Mouse (Mus musculus): Measurements from ENCODE around the gene E2f2.

The E2f2 gene

DNA sequence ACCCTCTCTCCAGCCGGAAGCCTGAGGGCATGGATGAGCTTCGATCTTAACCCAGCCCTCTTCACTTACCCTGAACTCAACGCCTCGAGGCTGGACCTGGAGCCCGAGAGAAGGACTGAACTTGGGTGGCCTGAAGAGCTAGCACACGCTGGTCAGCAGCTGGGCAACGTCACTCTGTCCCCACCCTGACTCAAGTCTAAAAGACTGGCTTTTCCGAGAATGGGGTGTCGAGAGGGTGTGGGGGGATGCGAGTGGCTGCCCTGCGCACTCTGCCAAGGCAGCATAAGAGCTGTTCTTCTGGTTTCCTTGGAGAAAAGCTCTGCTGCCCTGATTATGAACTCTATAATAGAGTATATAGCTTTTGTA lies 27.3 kb upstream of the E2f2 start:
- DNase-seq (ENCODE audit: low read depth, low spot score), result no peak

DNA sequence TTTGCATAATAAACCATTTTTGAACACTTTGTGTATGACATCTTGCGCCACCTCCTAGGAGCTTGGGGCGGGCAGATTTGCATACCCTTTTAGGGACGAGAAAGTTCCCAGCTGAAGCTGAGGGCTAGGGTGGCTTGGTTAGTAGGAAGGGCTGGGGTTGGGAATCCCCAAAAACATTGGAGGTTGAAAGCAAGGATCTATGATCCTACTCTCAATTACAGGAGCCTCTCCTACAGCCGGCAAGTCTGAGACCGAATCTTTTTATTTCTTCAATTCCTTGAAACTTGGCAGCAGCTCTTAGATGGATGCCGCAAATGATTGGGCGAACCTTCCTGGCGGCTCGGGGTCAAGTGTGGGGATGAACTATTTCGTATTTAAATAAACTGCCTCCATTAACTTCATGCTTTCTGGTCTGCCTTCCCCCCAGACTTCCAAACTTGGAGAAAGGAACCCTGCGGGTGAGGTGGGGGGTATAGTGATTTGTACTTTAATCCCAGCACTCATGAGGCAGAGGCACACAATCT lies 26.8 kb upstream of the E2f2 start:
- DNase-seq (ENCODE audit: low read depth, low spot score), result no peak

DNA sequence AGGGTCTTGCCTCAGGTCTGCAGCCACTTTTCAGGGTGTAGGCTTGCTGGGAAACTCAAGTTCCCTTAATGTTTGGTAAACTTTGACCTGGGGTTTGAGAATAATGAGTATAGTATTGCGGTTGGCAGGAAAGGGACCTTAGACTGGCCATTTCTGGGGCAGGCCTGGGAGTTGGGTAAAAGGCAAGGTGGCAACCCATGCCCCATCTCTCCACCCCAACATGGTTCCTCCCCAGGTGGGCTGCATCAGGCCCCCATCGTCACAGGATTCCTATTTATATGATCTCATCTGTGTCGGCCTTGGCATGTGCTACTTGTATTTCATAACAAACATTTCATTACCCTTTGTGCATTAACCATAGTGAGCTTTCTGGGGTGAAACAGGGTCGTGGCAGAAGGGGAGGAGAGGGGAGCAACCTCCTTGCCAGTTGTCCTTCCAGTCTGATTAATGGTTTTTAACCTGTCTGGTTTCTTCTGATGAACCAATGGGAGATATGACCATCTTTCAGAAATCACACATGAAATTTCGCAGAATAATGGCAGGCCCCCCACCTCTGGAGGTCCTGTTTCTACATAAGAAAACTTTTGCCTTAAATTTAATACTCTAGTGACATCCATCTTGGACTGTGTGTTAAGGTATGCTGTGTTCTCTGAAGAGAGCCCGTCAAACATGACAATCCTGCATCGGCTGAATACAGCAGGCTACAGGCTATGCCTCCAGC lies 26.0 kb upstream of the E2f2 start:
- DNase-seq (ENCODE audit: low read depth, low spot score), result no peak

DNA sequence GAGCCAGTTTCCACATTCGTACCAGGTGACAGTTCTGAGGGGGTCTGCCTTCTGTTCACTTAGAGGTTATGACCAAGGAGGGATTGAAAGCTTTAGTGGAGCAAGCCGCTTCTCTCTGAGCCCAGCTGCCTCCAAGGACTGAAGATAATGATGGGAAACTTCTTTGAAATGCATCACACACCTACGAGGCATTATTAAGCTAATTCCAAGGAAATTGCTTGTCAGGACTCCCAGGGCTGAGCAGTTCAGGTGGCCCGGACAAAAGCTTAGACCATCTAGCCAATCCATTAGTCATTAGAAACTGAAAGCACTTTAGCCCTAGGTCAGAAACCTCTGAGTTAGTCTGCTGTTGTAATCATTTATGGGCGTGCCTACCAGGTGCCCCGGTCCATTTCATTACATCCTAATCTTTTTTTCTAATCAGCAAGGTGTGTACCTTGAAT lies 25.5 kb upstream of the E2f2 start:
- peak; percentile 49 for DNase-seq (ENCODE audit: low read depth, low spot score)

DNA sequence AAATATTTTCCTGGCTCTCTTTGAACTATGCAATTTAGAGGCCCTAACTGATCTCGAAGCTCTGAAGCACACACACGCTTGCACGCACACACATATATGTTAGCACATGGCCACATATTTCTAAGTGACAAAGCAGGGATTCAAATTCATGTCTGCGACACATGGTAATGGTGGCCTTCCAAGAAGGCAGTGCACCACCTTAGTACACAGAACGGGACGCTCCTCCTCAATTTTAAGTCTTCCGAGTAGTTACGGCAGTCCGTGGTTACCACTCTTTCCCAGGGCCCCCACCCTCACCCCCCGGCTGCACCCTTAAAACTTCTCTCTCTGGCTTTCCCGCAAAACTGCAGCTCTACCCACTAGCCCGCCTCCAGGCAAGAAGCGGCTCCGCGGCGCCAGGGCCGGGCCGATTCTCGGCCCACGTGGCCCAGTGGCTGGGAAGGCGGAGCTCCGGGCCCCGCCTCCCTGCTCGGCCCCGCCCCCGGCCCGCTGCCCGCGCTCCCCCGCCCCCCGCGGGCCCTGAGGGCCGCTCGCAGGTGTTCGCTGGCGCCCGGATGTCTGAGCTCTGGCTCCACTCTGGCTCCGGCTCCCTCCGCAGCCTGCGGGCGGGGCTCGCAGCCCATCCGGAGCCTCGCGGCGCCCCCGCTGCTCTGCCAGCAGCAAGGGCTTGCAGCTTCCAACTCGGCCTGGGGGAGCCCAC lies 24.6 kb upstream of the E2f2 start:
- peak; percentile 90 for DNase-seq (ENCODE audit: low read depth, low spot score)

DNA sequence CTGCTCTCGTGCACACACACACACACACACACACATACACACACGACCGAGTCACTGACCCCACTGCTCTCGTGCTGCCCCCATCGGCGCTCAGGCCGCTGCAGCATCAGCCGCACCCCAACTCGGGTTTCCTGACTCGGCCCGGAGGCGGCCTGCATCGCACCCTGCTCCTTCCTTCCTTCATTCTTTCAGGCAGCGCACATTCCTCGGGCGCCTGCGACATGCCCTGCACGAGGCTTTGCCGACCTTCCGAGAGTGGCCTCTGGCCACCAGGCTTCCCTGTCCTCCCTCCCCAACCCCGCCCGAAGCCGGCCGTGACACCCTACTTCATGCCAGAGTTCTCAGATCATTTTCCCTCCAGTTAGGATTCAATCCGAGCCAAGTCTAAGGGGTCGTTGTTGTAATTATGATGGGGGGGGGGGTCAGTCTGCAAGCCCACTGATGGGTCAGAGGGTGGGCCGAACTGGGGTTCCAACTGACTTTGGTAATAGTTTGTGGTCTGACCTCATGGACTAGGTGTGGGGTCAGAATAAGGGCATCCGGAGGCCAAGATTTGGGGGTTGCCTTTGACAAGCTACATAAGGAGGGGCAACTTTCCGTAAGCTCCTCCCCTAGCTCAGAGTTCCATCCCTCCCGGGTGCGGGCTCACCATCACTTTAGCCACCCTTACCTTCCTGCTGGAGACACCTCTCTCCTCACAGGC lies 23.7 kb upstream of the E2f2 start:
- peak; percentile 67 for DNase-seq (ENCODE audit: low read depth, low spot score)

DNA sequence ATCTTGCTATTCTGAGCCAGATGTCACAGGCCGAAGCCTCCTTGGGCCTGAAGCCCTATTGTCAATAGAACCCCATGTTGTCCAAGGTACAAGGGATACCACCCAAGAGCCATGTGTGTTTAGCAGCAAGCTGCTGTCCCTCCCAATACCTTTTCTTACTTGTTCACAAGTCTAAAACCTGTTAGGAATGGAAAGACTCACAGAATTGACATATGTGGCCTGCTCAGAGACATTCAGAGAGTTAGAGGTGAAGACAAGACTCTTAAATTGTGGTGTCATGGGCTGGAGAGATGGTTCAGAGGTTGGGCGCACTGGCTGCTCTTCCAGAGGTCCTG lies 23.2 kb upstream of the E2f2 start:
- DNase-seq (ENCODE audit: low read depth, low spot score), result no peak

DNA sequence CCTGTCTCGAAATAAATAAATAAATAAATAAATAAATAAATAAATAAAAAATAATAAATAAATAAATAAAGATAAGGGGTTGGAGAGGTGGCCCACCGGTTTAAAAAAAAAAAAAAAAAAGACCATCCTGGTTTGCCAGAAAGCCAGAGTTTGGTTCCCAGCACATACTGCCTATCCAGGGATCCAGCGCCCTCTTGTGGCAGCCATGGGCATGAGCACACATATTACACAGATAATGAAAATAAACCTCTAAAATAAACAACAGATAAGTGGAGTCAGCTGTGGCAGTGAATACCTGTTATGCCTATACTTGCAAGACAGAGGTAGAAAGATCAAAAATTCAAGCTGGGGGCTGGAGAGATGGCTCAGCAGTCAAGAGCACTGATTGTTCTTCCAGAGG lies 22.5 kb upstream of the E2f2 start:
- peak; percentile 61 for DNase-seq (ENCODE audit: low read depth, low spot score)

DNA sequence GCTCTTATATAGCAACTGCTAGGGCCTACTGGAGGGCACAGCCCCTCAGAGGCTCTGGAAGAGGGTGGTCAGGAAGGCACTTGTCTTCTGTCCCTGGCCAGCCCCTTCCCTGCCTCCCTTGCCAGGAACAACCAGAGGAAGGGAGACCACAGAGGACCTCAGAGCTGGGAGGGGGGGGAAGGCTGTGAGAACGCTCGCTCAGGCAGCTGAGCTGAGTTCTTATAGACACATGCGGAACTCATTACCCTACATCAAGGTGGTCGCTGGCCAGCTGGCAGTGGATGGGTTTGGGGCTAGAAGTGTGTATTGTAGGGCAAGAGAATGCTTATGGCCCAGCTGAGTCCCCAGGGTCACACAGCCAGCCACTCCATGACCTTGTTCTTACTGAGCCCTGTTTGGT lies 21.6 kb upstream of the E2f2 start:
- DNase-seq (ENCODE audit: low read depth, low spot score), result peak; percentile 77

DNA sequence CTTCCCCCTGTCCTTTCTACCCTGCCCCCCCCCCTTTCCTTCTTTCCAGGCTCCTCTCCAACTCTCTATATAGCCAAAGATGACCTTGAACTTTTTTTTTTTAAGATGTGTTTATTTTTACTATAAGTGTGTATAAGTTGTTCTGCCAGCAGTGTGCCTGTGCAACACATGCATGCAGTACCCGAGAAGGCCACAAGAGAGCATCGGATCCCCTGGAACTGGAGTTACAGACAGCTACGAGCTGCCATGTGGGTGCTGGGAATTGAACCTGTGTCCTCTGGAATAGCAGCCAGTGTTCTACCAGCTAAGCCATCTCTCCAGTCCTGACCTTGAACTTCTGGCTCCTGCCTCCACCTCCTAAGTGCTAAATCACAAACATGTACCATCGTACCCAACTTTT lies 19.4 kb upstream of the E2f2 start:
- no peak for DNase-seq (ENCODE audit: low read depth, low spot score)

DNA sequence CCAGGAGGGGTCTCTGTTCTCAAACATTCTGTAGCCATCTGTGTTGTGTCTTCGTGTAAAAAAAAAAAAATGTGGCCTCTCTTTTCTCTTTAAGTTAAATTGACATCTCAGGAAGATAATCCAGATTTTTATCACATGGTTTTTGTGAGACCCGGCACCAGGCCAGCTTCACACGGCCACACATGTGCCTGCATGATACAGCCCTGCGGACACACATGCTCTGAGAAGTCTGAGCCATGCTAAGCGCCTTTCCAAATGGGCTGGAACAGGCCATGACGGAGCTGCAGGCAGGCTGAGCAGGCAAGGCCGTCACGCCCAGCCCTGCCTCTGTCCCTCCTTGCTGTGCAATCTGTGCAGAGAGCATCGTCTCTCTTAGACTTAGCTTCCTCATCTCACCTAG lies 17.7 kb upstream of the E2f2 start:
- DNase-seq (ENCODE audit: low read depth, low spot score), result no peak

DNA sequence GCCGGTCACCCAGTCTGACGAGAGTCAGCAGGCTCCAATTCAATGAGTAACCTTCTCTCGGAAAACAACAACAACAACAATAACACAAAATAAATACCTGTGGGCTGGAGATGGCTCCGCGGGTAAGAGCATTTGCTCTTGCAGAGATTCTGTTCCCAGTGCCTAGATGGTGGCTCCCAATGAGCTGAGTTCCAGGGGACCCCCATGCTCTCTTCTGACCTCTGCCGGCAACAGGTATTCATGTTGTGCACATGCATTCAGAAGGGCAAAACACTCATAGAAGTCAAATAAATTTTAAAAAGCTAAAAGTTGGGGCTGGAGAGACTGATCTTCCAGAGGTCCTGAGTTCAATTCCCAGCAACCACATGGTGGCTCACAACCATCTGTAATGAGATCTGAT lies 13.7 kb upstream of the E2f2 start:
- DNase-seq (ENCODE audit: low read depth, low spot score), result no peak

DNA sequence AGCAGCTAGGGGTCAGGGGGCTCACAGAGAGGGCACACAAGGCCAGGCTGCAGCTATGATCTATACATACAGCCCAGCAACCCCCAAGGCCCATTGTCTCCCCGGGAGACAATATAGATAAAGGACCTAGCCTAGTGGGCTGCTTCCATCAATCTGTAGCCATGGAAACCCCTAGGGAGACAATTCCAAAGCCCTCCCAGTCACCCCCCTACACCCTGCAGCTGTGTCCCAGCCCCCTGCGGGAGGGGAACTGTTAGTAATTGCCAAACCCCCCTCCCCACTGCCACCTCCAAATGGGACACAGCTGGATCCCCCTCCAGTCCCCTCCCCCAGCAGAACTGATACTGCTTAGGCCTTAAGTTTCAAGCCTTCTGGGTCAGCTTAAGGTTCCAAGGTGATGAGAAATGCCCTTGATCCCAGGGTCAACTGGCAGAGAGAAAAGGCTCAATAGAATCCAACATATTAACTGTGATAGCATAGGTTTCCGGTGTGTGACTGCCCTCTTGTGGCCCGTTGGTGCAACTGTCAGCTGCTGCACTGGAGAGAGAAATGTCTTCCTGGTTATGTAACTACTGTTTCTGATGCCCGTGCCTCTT lies 12.3 kb upstream of the E2f2 start:
- DNase-seq (ENCODE audit: low read depth, low spot score), result peak; percentile 86

DNA sequence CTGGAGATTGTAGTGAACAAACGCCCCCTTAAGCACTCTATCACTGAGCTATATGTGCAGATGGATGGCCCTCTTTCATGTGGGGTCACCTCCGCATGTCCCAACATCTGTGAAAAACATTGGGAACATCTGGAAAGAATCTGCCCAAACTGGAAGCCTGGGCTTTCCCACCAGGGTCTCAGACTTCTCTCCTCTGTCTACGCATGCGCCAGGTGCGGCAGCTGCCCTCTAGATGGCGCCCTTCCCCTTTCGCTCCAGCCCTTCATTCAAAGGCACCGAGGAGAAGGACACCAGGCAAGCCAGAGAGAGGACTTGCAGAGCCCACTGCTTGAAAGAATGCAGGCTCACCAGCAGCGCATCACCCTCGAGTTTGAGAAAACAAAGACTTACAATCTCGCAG lies 8.7 kb upstream of the E2f2 start:
- peak; percentile 96 for DNase-seq (ENCODE audit: low read depth, low spot score)

DNA sequence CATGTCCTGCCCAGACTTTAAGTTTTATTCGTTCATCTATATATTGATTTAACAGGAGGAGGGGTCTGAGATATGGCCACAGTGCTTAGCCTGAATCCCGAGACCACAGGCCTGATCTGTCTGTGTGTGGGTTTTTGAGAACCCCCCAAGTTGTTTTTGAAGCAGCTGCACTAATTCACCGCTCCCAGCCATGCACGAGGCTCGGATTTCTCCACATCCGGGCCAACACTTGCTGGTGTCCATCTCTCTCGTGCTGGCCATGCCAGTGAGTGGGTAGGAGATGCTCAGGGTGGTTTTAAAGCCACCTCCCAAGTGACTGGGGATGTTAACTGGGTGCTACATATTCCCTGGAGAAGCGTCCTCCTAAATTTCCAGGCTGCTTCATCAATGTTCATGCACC lies 7.2 kb upstream of the E2f2 start:
- no peak for DNase-seq (ENCODE audit: low read depth, low spot score)

DNA sequence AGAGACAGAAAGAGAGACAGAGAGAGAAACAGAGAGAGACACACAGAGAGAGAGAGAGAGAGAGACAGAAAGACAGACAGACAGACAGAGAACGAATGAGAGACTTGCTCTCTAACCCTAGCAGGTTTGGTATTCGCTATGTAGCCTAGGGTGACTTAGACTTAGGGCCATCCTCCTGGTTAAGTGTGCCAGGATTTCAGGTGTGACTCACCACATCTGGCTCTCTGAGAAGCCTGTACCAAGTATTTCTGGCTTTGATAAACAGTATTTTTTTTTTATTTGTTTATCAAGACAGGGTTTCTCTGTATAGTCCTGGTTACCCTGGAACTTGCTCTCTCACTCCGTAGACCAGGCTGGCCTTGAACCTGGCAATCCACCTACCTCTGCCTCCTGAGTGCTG lies 4.5 kb upstream of the E2f2 start:
- DNase-seq (ENCODE audit: low read depth, low spot score), result no peak

DNA sequence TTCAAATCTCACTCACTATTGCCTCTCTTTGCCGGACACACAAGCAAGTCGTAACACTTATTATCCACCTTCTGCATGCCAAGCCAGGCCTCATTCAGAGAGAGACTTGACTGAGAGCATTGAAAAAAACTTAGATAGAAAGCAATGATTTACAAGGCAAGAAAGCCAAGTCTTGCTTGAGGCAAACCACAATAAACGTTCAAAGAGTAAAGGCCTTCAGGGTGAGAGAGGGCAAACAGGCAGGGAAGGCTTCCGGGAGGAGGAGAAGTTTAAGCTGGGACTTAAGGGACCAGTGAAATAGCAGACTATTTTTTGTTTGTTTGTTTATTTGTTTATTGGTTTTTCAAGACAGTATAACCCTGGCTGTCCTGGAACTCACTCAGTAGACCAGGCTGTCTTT lies 1.8 kb upstream of the E2f2 start:
- DNase-seq (ENCODE audit: low read depth, low spot score), result no peak

DNA sequence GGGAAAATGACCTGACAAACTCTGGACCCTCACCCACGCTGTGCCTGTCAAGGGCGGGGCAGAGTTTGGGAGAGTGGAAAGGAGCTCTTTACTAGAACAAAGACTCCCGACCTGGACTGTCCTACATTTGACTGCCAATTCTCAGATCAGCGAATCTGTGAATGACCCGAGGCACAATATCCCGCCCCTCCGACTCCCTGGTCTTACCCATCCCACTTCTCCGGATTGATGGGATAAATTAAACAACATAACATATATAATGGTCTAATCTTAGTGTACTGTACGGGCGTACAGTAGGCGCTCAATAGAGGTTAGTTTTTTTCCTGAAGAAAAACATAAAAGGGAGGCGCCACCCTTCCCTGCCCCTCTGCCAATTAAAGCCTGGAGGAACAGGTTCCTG lies 739 bp upstream of the E2f2 start:
- no peak for DNase-seq (ENCODE audit: low read depth, low spot score)

DNA sequence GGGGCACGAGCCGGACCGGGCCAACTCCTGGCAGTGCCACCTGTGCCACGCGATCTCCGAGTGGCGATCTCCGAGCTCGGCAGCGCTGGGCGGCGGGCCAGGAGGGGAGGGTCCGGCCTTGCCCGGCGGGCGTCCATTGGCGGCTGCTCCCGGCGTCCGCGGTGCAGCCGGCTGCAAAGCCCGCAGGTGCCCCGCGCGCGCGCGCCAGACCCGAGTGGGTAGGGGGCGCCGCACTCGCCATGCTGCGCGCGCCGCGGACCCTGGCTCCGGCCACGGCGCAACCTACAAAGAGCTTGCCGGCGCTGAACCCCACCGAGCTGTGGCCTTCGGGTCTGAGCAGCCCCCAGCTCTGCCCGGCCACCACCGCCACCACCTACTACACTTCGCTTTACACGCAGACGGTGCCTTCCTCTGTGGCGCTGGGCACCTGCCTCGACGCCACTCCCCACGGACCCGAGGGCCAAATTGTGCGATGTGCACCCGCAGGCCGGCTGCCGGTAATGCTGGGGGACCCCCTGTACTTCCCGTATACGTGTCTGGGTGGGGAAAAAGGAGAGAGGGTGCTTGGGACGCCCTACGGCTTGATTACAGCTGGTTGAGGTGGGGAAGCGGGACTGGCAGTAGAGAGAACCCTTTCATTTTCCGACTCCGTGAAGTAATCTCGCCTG lies 482 bp downstream of the E2f2 start:
- no peak for DNase-seq (ENCODE audit: low read depth, low spot score)

DNA sequence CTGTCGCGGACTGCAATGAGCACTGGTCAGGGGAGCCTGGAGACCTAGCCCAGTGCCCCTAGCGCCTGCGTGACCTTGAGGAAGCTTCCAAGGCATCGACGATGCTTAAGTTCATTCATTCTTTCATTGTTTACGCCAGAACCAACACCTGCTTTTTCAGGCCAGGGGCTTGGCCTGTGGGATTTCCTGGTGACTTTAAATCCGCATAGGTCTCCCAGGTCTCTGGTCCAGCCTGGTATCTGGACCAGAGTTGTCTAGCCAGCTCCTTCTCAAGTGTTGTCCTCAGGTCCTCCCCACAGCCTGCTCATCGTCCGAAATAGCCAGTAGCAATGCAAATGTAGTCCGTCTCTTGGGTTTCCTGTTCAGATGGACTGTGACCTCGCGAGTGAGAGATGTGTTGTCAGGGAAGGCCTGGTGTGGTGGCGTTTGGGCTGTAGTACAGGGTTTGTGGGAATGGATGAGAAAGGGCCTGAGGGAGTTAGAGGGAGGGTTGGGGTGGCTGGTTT lies 1.1 kb downstream of the E2f2 start:
- no peak for DNase-seq (ENCODE audit: low read depth, low spot score)

All from forelimb bud, embryonic 11.5 days (tissue).